Mouse (Mus musculus): ENCODE measurements at regions not wholly inside any gene's neighbourhood (a gene's known extent, or its start where the extent isn't known, plus 50 kb on each side); places are given as distances from the start of the nearest gene placed in this dataset.

GRCm38 (mm10) chr3:20590143-20590542 lies 223.2 kb upstream of the Agtr1b start:
- ATAC-seq (replicated peaks; ENCODE audit: low read depth, poor library complexity, severe bottlenecking) = peak; percentile 71

GRCm38 (mm10) chr3:20551563-20551962 lies 184.6 kb upstream of the Agtr1b start:
- ATAC-seq (replicated peaks; ENCODE audit: low read depth, poor library complexity, severe bottlenecking) = peak; percentile 80

GRCm38 (mm10) chr3:20543991-20544390 lies 177.0 kb upstream of the Agtr1b start:
- no peak for ATAC-seq (replicated peaks; ENCODE audit: low read depth, poor library complexity, severe bottlenecking)

GRCm38 (mm10) chr3:20538492-20539004 lies 171.6 kb upstream of the Agtr1b start:
- no peak for ATAC-seq (replicated peaks; ENCODE audit: low read depth, poor library complexity, severe bottlenecking)

GRCm38 (mm10) chr3:20520738-20521137 lies 153.8 kb upstream of the Agtr1b start:
- ATAC-seq (replicated peaks; ENCODE audit: low read depth, poor library complexity, severe bottlenecking) = peak; percentile 74

- peak; percentile 99 for ATAC-seq (replicated peaks; ENCODE audit: low read depth, poor library complexity, severe bottlenecking)
Measured at GRCm38 (mm10) chr3:20509192-20509591, 142.2 kb upstream of the Agtr1b start.

GRCm38 (mm10) chr3:20505546-20505945 lies 138.6 kb upstream of the Agtr1b start:
- ATAC-seq (replicated peaks; ENCODE audit: low read depth, poor library complexity, severe bottlenecking) = no peak
